Mouse (Mus musculus): ENCODE data around the gene Olfr259. TPM values are rescaled to one million over a fixed set of nuclear protein-coding genes. Genes with fewer than 3 reads are reported as not detected.

Gene Olfr259
- not detected for total RNA-seq (2021)
- long read RNA-seq = 0 reads

- no peak for DNase-seq (ENCODE audit: low spot score in 2 of 2)
These were observed at the start of gene Olfr259 for GRCm38 (mm10) chr2:87114467-87114866. TSS of gene Olfr259 (minus strand) at chr2:87114567.

- DNase-seq (ENCODE audit: low spot score in 2 of 2) = no peak
These were observed 38.2 kb upstream of the Olfr259 start, which contains the start of gene Olfr1111 for GRCm38 (mm10) chr2:87152524-87152923. TSS of gene Olfr1111 (minus strand) at chr2:87152624.

- no peak for DNase-seq (ENCODE audit: low spot score in 2 of 2)
These were observed 25.8 kb upstream of the Olfr259 start, which contains the start of gene Olfr1110 for GRCm38 (mm10) chr2:87140200-87140599. TSS of gene Olfr1110 (minus strand) at chr2:87140300.

GRCm38 (mm10) chr2:87095908-87096307 is 18.5 kb downstream of the Olfr259 start, which contains the start of gene Olfr1109:
TSS of gene Olfr1109 (minus strand) at chr2:87096008.
- no peak for DNase-seq (ENCODE audit: low spot score in 2 of 2)

- DNase-seq (ENCODE audit: low spot score in 2 of 2) = no peak
These were observed 38.6 kb downstream of the Olfr259 start, which contains the start of gene Olfr1107 for GRCm38 (mm10) chr2:87075717-87076116. TSS of gene Olfr1107 (minus strand) at chr2:87075817.

Other genes starting within 250 kb of the Olfr259 start
- not detected for gene Gm13723, start 239.8 kb downstream of the Olfr259 start, total RNA-seq (2021)
- not detected for gene Olfr1097, start 222.4 kb downstream of the Olfr259 start, total RNA-seq (2021)
- gene Olfr1098, start 190.0 kb downstream of the Olfr259 start, total RNA-seq (2021) = not detected
- not detected for gene Olfr1099, start 153.9 kb downstream of the Olfr259 start, total RNA-seq (2021)
- not detected for gene Olfr1100, start 134.6 kb downstream of the Olfr259 start, total RNA-seq (2021)
- gene Olfr1101, start 123.3 kb downstream of the Olfr259 start, total RNA-seq (2021) = not detected
- gene Olfr1102, start 116.2 kb downstream of the Olfr259 start, total RNA-seq (2021) = not detected
- gene Olfr1104, start 87.5 kb downstream of the Olfr259 start, total RNA-seq (2021) = not detected
- gene Olfr1105, start 78.0 kb downstream of the Olfr259 start, total RNA-seq (2021) = not detected
- not detected for gene Olfr1106, start 62.3 kb downstream of the Olfr259 start, total RNA-seq (2021)
- gene Olfr1107, start 38.8 kb downstream of the Olfr259 start, total RNA-seq (2021) = not detected
- not detected for gene Olfr1109, start 18.6 kb downstream of the Olfr259 start, total RNA-seq (2021)
- not detected for gene Olfr1110, start 25.7 kb upstream of the Olfr259 start, total RNA-seq (2021)
- gene Olfr1111, start 38.1 kb upstream of the Olfr259 start, total RNA-seq (2021) = not detected
- not detected for gene Olfr1112, start 73.2 kb upstream of the Olfr259 start, total RNA-seq (2021)
- not detected for gene Olfr1113, start 94.4 kb upstream of the Olfr259 start, total RNA-seq (2021)
- gene Olfr1115, start 133.4 kb upstream of the Olfr259 start, total RNA-seq (2021) = not detected
- gene Olfr1116, start 153.0 kb upstream of the Olfr259 start, total RNA-seq (2021) = not detected
- not detected for gene Olfr1118, start 193.0 kb upstream of the Olfr259 start, total RNA-seq (2021)
- not detected for gene Olfr1120, start 240.2 kb upstream of the Olfr259 start, total RNA-seq (2021)

Measured in layer of hippocampus, adult 18-20 months (tissue).